Mouse (Mus musculus) thymus, adult 2 months (tissue): ENCODE results near the gene Hdac9.

Experiments
- CTCF ChIP-seq: fragments of 200-500 bp; IDR thresholded peaks from 2 replicates; pipeline ENCODE4 v1.5.1; 2012; ENCODE audit warnings: mild to moderate bottlenecking, control low read depth, low read length, moderate library complexity, borderline replicate concordance; ENCODE audit not compliant: control insufficient read depth, poor library complexity, insufficient read depth; ENCODE audit errors: extremely low read depth
- POLR2A ChIP-seq: fragments of 200-500 bp; IDR thresholded peaks from 2 replicates; pipeline ENCODE4 v1.6.1; 2012; ENCODE audit warnings: mild to moderate bottlenecking, low read length, control low read depth, moderate library complexity; ENCODE audit not compliant: control insufficient read depth, poor library complexity, insufficient read depth; ENCODE audit errors: extremely low read depth

DNA sequence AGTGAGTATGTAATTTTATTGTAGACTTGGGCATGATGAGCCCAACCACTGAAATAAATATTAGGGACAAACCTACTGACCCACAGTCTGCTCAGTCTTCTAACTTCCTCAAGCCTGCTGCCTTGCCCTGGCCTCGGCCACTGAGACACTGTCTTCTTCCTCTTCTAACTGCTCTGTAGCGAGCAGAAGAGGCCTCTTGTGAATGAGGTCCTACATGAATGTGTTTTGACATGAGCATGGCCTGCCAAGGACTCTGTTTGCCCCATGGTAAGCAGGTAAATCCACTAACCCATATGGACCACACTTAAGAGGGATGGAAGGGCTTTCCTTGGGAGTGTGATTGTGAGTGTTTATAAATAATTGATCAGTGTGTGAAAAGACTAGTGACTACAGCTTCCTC, 430.9 kb downstream of the Hdac9 start:
- TF ChIP-seq CTCF (no peak), POLR2A (no peak)
